In the genomic region with DNA sequence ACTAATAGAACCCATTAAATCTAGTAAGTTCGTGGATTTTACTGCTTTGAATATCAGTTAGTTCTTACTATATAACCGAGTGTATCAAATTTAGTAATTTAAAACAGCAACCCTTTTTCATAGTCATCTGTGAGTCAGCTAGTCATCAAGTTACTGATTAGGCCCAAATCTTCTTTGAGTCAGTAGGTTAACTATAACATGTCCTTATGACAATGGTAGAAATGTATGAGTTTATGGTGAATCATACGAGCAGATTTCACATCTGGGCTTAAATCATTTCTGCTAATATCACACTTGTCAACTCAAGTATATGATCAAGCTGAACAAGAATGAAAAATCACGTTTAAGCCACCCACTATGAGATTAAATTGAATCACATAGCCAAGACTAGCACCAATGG, we compare ENCODE assay signal across 15 mouse cellular contexts.
"Had no signal": no experiment of that assay in that cellular context is flagged by ENCODE, and none has a peak within 500 bp of the region (broad histone marks: within the 10 kb centered on the region; RNA-seq: fewer than 3 reads in every experiment).

No protein-coding gene starts in this region.

- H3K36me3 ChIP-seq: neural tube, embryonic 13.5 days; neural tube, embryonic 15.5 days; stomach, embryonic 15.5 days had no signal

- H3K4me3 ChIP-seq: neural tube, embryonic 13.5 days; neural tube, embryonic 15.5 days; stomach, embryonic 15.5 days had no signal

- DNase-seq: retina, postnatal 1 day; right cerebral cortex, adult 18-20 months; right cerebral cortex, postnatal 14 days; right cerebral cortex, postnatal 25 days; right cerebral cortex, postnatal 4 days; spleen, adult 18-20 months; thymus, adult 18-20 months; thymus, adult 2 months; thymus, postnatal 14 days; thymus, postnatal 25 days; thymus, postnatal 36 days; thymus, postnatal 4 days had no signal

- H3K27me3 ChIP-seq: neural tube, embryonic 13.5 days; neural tube, embryonic 15.5 days; stomach, embryonic 15.5 days had no signal
